Mouse (Mus musculus): ENCODE measurements around the gene Tlr4.

Gene Tlr4

DNA sequence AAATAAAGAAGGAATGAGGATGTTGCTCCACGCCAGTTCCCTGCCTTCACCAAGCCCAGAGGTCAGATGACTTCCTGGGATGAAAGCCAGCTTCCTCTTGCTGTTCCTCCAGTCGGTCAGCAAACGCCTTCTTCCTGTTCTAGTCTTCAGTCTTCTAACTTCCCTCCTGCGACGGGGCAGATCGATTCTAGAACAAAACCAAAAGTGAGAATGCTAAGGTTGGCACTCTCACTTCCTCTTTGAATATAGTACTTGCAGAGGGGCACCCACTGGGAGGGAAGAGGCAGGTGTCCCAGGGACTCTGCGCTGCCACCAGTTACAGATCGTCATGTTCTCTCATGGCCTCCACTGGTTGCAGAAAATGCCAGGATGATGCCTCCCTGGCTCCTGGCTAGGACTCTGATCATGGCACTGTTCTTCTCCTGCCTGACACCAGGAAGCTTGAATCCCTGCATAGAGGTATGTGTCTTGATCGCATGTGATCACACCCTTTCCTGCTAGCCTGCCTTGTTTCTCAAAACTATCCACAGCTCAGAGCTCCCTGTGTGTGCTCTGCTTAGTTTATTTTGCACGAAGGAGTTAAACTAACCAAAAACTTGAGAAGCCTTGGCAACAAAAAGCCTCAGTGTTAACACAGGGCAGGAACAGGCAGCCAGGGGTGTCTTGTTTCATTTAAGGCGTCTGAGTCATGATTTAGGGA, at the start of gene Tlr4:
Gene Tlr4, plus strand, starts transcription at position 122 of the 700 bp plus-strand sequence.
- DNase-seq (ENCODE audit: low spot score in 2 of 2) = peak; percentile 21 to 23

DNA sequence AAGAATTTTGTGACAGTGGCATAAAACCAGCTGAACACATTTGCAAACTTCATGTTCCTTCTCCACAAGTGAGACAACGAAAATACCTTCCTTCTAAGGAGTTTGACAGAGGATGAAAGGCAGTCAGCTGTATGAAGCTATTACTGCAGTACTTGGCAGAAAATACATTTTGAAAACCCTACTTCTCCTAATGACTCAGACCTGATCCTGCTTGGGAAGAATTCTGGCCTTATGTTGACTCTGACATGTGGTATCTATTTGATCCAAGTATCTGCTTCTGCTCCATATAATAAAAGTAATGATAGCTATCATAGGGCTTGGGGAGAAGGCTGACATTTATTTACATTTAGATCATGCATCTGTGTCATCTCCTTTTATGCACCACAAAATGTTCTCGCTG, 33.1 kb upstream of the Tlr4 start:
- no peak for DNase-seq (ENCODE audit: low spot score in 2 of 2)

GRCm38 (mm10) chr4:66796683-66797082, 30.7 kb upstream of the Tlr4 start:
- DNase-seq (ENCODE audit: low spot score in 2 of 2) = no peak

DNA sequence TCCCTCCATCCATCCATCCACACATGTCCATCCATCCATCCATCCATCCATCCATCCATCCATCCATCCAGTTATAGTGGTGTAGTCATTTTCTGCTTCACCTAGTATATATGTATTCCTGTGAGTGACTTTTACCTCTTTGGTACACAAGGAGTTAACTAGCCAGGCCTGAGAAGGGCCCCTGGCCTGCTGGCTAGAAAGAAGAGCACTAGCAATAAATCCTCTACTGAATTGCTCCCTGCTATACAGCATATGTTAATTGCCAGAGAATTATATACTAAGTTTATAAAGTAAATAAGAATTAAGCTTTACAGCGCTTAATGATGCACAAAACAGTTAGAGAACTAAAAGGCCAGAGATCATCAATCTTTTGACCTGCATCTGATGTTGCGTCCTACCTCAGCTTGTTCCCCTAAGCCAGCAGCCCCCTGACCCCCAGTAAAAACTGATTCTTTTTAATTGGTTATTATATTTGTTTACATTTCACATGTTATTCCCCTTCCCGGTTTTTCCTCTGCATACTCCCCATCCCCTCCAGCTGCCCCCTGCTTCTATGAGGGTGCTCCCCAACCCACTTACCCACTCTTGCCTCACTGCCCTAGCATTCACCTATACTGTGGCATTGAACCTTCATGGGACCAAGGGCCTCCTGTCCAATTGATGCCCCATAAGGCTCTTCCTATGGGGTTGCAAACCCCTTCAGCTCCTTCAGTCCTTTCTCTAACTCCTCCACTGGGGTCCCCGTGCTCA, 22.7 kb upstream of the Tlr4 start:
- DNase-seq (ENCODE audit: low spot score in 2 of 2) = no peak

DNA sequence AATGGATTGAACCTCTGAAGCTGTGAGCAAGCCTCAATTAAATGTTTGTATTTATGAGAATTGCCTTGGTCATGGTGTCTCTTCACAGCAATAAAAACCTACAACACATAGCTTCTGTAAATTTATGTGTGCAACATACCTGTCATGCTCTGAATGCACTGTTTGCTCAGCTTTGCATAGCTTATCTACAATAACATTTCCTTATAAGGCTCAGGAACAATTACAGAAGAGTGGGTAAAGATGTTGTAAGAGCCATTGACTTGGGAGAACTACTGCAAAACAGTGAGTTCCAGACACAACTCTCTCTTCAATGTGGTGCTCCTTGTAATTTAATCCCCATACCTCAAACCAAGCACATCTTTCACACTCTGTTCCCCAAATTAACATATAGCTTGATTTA, 21.6 kb upstream of the Tlr4 start:
- no peak for DNase-seq (ENCODE audit: low spot score in 2 of 2)

- DNase-seq (ENCODE audit: low spot score in 2 of 2) = no peak
These were observed 10.9 kb upstream of the Tlr4 start for GRCm38 (mm10) chr4:66816364-66817026.

DNA sequence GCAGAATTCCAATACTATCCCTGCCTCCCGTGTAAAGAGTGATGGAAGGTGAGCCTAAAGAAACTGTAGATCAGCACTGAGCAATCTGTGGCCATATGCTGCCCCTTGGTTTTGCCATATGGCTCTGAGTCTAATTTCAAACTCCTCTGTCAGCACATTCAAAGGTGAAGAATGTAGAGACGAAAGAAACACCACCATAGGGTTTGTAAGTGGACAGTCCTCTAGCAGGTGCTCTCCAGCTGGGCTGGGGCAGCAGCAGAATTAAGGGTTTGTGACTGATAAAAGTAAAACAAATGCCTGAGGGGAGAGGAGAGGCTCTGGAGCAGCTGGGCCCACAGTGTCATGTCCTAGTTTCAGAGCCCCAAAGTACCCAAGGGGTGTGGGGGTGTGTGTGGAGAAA, 6.2 kb upstream of the Tlr4 start:
- no peak for DNase-seq (ENCODE audit: low spot score in 2 of 2)

GRCm38 (mm10) chr4:66821764-66822163, 5.6 kb upstream of the Tlr4 start:
- no peak for DNase-seq (ENCODE audit: low spot score in 2 of 2)

DNA sequence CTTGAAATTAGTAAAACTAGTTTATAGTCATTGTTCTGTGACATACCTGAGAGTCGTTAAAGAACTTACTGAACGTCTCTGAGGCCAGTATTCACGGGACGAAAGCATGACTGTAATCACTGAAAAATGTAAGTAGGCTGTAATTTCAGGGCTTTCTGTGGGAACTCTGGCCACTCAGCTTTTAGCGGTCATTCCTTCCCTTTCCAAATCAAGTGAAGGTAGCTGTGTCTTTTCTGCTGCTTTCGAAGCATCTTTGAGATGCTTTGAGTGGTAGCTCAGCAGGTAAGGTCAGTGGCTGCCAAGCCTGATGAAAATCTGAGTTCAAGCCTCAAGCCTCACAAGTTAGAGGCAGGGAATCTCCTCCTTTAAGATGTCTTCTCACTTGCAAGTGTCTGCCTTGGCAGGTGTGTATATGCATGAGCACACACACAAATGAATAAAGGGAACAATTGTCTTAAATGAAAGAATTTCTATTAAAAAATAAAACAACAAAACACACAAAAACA, 832 bp downstream of the Tlr4 start:
- no peak for DNase-seq (ENCODE audit: low spot score in 2 of 2)

- DNase-seq (ENCODE audit: low spot score in 2 of 2) = no peak
These were observed 1.3 kb downstream of the Tlr4 start for GRCm38 (mm10) chr4:66828686-66829085.

- no peak for DNase-seq (ENCODE audit: low spot score in 2 of 2)
These were observed 10.7 kb downstream of the Tlr4 start for GRCm38 (mm10) chr4:66838071-66838470.

- DNase-seq (ENCODE audit: low spot score in 2 of 2) = no peak
These were observed 15.9 kb downstream of the Tlr4 start for GRCm38 (mm10) chr4:66843255-66843654.

GRCm38 (mm10) chr4:66852011-66852410, 24.6 kb downstream of the Tlr4 start:
- no peak for DNase-seq (ENCODE audit: low spot score in 2 of 2)

DNA sequence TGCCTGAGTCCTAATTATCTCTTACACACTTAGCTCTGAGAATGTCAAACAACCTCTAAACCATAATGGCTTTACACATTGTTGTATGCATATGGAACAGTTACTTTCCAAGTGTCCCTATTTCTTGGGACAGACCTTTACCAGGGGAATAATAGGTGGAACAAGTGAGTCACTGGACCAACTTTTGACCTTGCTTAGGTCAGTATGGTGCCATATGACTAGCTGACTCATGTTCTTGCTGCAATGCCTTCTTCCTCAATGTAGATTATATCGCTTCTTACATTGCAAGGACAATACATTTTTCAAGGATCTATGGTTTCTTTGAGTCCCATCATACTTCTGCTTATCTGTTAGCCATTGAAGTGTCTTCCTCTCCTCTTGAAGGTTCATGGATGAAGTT, 29.6 kb downstream of the Tlr4 start:
- no peak for DNase-seq (ENCODE audit: low spot score in 2 of 2)

DNA sequence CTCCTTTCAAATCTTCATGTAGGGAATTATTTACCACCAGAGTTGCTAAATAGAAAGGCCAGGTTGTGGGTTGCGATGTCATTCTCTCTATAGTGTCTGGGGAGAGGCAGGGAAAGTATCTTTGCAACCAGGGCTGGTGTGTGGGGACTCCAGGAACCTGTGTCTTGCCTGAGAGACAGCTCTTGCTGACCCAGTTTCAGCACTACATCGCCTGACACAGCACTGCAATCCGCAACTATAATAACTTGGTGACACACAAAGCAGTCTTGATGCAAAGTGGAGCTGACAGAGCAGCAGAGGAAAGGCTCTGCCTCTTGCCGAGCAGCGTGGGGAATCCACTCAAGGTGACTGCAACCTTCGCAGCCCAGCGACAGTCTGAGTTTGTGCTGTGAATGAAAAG, 42.5 kb downstream of the Tlr4 start:
- DNase-seq (ENCODE audit: low spot score in 2 of 2) = no peak

GRCm38 (mm10) chr4:66872026-66872425, 44.6 kb downstream of the Tlr4 start:
- no peak for DNase-seq (ENCODE audit: low spot score in 2 of 2)

- DNase-seq (ENCODE audit: low spot score in 2 of 2) = no peak
These were observed 46.0 kb downstream of the Tlr4 start for GRCm38 (mm10) chr4:66873342-66873741.

- no peak for DNase-seq (ENCODE audit: low spot score in 2 of 2)
These were observed 48.4 kb downstream of the Tlr4 start for GRCm38 (mm10) chr4:66875751-66876150.

DNA sequence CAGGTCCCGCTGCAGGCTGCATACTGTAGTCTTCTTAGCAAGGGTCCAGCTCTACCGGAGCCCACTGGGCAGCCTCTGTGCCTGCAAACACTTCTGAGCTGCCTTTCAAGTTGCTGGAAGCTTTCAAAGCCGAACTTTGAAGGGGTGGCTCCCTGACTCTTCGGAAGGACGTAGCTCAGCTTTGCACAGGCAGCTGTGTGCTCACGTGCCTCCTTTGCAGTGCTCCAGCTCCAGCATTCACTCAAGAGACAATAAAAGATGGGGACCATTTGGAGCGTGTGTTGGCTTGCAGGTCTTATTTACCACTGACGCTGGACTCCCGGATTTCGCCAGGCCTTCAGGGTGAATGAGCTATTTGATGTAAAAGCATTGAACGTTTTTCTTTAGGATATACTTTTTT, 50.2 kb downstream of the Tlr4 start:
- no peak for DNase-seq (ENCODE audit: low spot score in 2 of 2)

DNA sequence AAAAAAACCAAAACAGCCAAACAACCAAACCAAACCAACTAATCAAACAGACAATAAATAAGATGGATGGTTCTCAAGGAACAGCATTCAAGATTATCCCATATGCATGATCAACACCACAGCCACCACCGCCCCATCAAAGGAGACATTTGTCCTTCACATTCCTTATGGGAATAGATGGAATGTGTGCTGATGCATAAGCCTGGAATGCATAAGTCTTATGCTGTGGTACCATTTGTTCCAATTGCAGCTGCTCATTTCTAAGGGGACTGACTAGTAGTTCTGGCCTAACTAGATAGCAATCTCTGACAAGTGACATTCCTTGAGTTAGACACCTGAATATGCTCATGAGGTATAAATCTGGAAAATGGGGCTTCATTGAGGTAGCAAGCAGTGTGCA, 54.1 kb downstream of the Tlr4 start:
- no peak for DNase-seq (ENCODE audit: low spot score in 2 of 2)

DNA sequence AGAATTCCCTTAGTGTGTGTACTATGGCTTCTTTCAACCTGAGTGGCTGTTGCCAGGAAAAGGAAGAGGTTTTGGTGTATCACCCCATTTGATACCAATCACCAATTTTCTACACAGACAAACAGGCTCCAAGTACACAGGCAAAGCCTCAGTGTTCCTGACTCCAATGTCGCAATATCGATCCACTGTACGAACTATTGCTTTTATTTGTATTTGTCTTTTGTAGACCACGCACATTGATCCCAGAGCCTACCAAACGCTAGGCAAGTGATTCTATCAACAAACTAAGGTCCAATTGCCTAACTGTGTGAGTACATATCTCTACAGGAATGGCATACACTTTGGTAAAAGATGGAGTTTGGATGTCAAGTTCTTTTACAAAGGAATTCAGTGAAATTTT, 55.9 kb downstream of the Tlr4 start:
- DNase-seq (ENCODE audit: low spot score in 2 of 2) = no peak

DNA sequence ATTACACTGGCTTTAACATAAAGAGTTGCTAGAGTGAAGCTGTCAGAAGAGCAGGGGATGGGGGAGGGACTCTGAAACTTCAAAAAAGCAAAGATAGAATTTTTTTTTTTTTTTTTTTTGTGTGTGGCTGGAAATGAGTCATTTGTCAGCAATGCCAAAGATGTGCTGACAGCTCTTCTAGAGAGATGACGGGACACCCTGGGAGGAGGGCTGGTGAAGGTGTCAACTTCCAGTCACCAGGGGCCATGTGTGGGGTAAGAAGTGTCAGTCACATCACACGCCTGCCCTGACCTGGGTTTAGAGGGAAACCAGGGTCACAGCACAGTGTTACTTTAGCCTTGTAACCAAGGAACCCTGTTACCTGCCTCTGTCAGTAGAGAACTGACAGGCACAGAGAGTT, 67.2 kb downstream of the Tlr4 start:
- DNase-seq (ENCODE audit: low spot score in 2 of 2) = peak in 1 of 2 experiments; percentile 7

GRCm38 (mm10) chr4:66894981-66895380, 67.6 kb downstream of the Tlr4 start:
- DNase-seq (ENCODE audit: low spot score in 2 of 2) = no peak

All from frontal cortex, postnatal 10 days (tissue).